Mouse (Mus musculus) hindbrain, embryonic 13.5 days (tissue): ENCODE measurements around the gene Tsc1. TPM values are rescaled to one million over a fixed set of nuclear protein-coding genes. Genes with fewer than 3 reads are reported as not detected.

Source experiments
- ATAC-seq: fragments of 200-750 bp; cut with Nextera tagmentation; 2 replicates; pipeline ENCODE4 v1.8.0; 2017; ENCODE audit warnings: moderate TSS enrichment; ENCODE audit not compliant: low FRiP score
- H3K27ac ChIP-seq: fragments of 300-500 bp; sonication (generic); 2 replicates; pipeline ENCODE4 v1.5.1; 2015; ENCODE audit warnings: inconsistent platforms, mild to moderate bottlenecking, moderate library complexity
- H3K27me3 ChIP-seq: fragments of 300-500 bp; sonication (generic); 2 replicates; pipeline ENCODE4 v1.6.1; 2015; ENCODE audit warnings: mild to moderate bottlenecking, inconsistent platforms
- H3K36me3 ChIP-seq: fragments of 300-500 bp; sonication (generic); 2 replicates; pipeline ENCODE4 v1.6.1; 2015; ENCODE audit warnings: mild to moderate bottlenecking, inconsistent platforms
- H3K4me1 ChIP-seq: fragments of 300-500 bp; sonication (generic); replicated peaks from 2 replicates; pipeline ENCODE4 v1.6.1; 2015; ENCODE audit warnings: inconsistent platforms
- H3K4me2 ChIP-seq: fragments of 300-500 bp; sonication (generic); 2 replicates; pipeline ENCODE4 v1.6.1; 2015; ENCODE audit warnings: inconsistent platforms, mild to moderate bottlenecking, moderate library complexity
- H3K4me3 ChIP-seq: fragments of 300-500 bp; sonication (generic); 2 replicates; pipeline ENCODE4 v1.5.1; 2015; ENCODE audit warnings: mild to moderate bottlenecking, inconsistent platforms
- H3K9ac ChIP-seq: fragments of 300-500 bp; sonication (generic); 2 replicates; pipeline ENCODE4 v1.6.1; 2015; ENCODE audit warnings: mild to moderate bottlenecking, inconsistent platforms
- H3K9me3 ChIP-seq: fragments of 300-500 bp; sonication (generic); 2 replicates; pipeline ENCODE4 v1.6.1; 2016; ENCODE audit warnings: inconsistent platforms
- WGBS: fragments of 180-500 bp; shearing (Covaris S2); methylation state at CpG from one replicate; pipeline ENCODE4 v1.1.7; 2015; 5-methylcytosine and 5-hydroxymethylcytosine counted together
- polyA plus RNA-seq: library from polyadenylated mRNA; unstranded; fragments of >200 nt; fragmentation: Nextera tagmentation; extraction: Ambion mirVana; gene quantifications from 2 replicates; pipeline ENCODE4 v1.2.1, GENCODE M21; 2015

Gene Tsc1
- polyA plus RNA-seq, 1 experiment from 2014 or later = 33.9 TPM

- no peaks in the 10 kb centered on the region for H3K4me1 ChIP-seq
- no peaks in the 10 kb centered on the region for H3K9me3 ChIP-seq
- H3K36me3 ChIP-seq = peaks cover 99% of the 10 kb centered on the region
- H3K27ac ChIP-seq = no peak overlapping the region
- ATAC-seq = no peak
- no peak overlapping the region for H3K4me2 ChIP-seq
- no peak overlapping the region for H3K4me3 ChIP-seq
- H3K9ac ChIP-seq = no peak overlapping the region
- H3K27me3 ChIP-seq = no peaks in the 10 kb centered on the region
- 92% methylated on average over 3 of the region's 3 CpGs for WGBS
Measured at GRCm38 (mm10) chr2:28665818-28666217, 24.8 kb downstream of the Tsc1 start.

- ATAC-seq = no peak
- Histone ChIP-seq H3K9ac (no peak overlapping the region), H3K4me2 (no peak overlapping the region), H3K4me1 (no peaks in the 10 kb centered on the region), H3K4me3 (no peak overlapping the region), H3K9me3 (no peaks in the 10 kb centered on the region), H3K27me3 (no peaks in the 10 kb centered on the region), H3K36me3 (peaks cover 97% of the 10 kb centered on the region), H3K27ac (no peak overlapping the region)
- 94% methylated on average over 2 of the region's 2 CpGs for WGBS
Measured at GRCm38 (mm10) chr2:28671438-28671837, 30.4 kb downstream of the Tsc1 start.

DNA sequence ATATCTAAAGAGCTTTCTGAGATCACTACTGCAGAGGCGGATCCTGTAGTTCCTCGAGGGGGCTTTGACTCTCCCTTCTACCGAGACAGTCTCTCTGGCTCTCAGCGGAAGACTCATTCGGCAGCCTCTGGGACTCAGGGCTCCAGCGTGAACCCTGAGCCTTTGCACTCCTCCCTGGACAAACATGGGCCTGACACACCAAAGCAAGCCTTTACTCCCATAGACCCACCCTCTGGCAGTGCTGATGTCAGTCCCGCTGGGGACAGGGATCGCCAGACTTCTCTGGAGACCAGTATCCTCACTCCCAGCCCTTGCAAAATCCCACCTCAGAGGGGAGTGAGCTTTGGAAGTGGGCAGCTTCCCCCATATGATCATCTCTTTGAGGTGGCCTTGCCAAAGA is 35.0 kb downstream of the Tsc1 start:
- Histone ChIP-seq H3K4me3 (no peak overlapping the region), H3K27ac (no peak overlapping the region)
- WGBS = 94% methylated on average over 8 of the region's 8 CpGs

DNA sequence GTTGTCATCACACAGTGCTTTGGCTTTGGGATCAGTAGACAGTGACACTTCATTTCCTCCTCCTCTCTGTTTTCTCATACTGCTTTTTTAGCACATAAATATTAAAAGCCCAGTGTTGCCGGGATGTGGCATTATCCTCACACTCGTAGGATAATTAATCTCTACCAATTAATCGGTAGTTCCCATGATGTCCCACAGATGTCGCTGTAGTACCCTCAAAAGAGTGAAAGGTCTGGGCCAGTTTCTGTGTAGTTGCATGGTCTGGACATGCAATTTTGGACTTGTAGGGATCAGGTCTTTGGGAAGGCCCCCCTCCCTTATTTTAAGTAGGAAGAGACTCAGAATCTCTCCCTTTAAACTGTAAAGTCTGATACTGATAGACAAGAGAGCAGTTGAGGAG is 39.7 kb downstream of the Tsc1 start:
- no peak overlapping the region for H3K27ac ChIP-seq
- ATAC-seq = no peak
- H3K9ac ChIP-seq = no peak overlapping the region
- H3K4me2 ChIP-seq = no peak overlapping the region
- no peaks in the 10 kb centered on the region for H3K9me3 ChIP-seq
- no peaks in the 10 kb centered on the region for H3K27me3 ChIP-seq
- H3K36me3 ChIP-seq = peaks cover 97% of the 10 kb centered on the region
- H3K4me1 ChIP-seq = 0 out of 2 replicates have a peak, but pooled peaks cover 4% of the 10 kb centered on the region
- no peak overlapping the region for H3K4me3 ChIP-seq
- WGBS = 27% methylated on average over 4 of the region's 4 CpGs

More for the DNA sequence above, 35.0 kb downstream of the Tsc1 start:
- H3K9me3 ChIP-seq = no peaks in the 10 kb centered on the region
- peaks cover 94% of the 10 kb centered on the region for H3K36me3 ChIP-seq
- H3K27me3 ChIP-seq = no peaks in the 10 kb centered on the region
- no peak overlapping the region for H3K4me2 ChIP-seq
- H3K9ac ChIP-seq = no peak overlapping the region
- H3K4me1 ChIP-seq = no peaks in the 10 kb centered on the region
- ATAC-seq = no peak

- WGBS = 85% methylated on average over 4 of the region's 4 CpGs
- Histone ChIP-seq H3K9ac (no peak overlapping the region), H3K4me2 (no peak overlapping the region), H3K4me3 (no peak overlapping the region), H3K9me3 (no peaks in the 10 kb centered on the region), H3K36me3 (peaks cover 97% of the 10 kb centered on the region), H3K27me3 (no peaks in the 10 kb centered on the region), H3K4me1 (0 out of 2 replicates have a peak, but pooled peaks cover 4% of the 10 kb centered on the region), H3K27ac (no peak overlapping the region)
- ATAC-seq = no peak
Measured at GRCm38 (mm10) chr2:28681718-28682117, 40.7 kb downstream of the Tsc1 start.

DNA sequence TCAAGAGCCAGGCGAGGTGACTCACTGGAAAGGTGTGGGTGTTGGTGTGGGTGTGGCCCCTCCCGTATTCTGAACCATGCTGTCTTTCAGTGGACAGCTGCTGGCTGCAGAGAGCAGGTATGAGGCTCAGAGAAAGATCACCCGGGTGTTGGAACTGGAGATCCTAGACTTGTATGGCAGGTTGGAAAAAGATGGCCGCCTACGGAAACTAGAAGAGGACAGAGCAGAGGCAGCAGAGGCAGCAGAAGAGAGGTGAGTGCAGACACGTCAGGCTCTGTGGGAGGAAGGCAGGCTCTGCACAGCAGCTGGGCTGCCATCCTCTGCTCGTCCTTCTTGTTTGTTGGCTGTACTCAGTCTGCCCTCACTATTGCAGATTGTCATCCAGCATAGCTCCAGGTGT is 44.9 kb downstream of the Tsc1 start:
- Histone ChIP-seq H3K9me3 (no peaks in the 10 kb centered on the region), H3K4me3 (no peak overlapping the region), H3K36me3 (peaks cover 87% of the 10 kb centered on the region), H3K9ac (no peak overlapping the region), H3K27me3 (no peaks in the 10 kb centered on the region), H3K4me1 (peaks cover 4% of the 10 kb centered on the region; the same call in 1 of the 2 replicates), H3K27ac (no peak overlapping the region), H3K4me2 (no peak overlapping the region)
- 92% methylated on average over 7 of the region's 7 CpGs for WGBS
- ATAC-seq = no peak

DNA sequence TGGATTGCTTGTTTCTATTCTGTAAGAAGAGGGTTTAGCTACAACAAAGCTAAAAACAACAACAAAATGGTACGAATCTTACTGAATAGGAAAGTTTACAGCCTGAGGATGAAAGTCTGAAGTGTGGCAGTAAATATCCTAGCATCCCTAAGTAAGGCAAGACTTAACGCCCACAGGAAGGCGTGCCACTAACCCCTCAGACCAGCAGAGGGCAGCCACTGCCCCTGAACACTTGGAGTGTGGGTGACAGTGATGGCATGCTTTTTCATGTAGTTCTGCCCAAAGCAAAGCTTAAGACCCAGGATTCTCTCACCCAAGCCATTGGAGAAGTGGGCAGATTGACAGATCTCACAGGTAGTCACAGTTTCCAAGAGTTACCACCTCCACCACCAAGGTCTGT is 47.4 kb downstream of the Tsc1 start:
- no peaks in the 10 kb centered on the region for H3K9me3 ChIP-seq
- no peak overlapping the region for H3K27ac ChIP-seq
- H3K36me3 ChIP-seq = peaks cover 65% of the 10 kb centered on the region
- H3K27me3 ChIP-seq = no peaks in the 10 kb centered on the region
- ATAC-seq = no peak
- H3K4me3 ChIP-seq = no peak overlapping the region
- no peaks in the 10 kb centered on the region; the same call in 1 of the 2 replicates for H3K4me1 ChIP-seq
- H3K9ac ChIP-seq = no peak overlapping the region
- no peak overlapping the region for H3K4me2 ChIP-seq
- 52% methylated on average over 3 of the region's 3 CpGs for WGBS

DNA sequence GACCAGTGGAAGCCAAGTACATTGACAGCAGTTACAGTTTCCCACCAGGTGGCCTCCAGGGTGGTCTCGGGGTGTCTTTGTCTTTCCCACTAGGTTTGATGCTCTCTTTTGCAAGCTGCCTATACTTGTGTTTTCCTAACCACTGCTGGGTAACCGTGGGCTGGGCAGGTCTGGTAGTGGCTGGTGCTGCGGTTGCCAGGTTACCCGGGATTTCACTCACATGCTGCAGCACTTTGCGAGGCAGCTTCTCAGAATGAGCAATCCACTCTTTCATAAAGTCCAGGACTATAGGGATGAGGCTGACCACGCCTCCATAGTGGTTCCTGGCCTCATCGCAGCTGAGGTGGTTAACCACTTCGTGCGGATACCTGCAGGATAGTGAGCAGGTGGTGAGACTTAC is 51.7 kb downstream of the Tsc1 start:
- no peak overlapping the region for H3K4me3 ChIP-seq
- WGBS = 67% methylated on average over 9 of the region's 9 CpGs
- H3K9ac ChIP-seq = no peak overlapping the region
- H3K4me1 ChIP-seq = no peaks in the 10 kb centered on the region; the same call in 1 of the 2 replicates
- H3K9me3 ChIP-seq = no peaks in the 10 kb centered on the region
- H3K27me3 ChIP-seq = no peaks in the 10 kb centered on the region
- no peak overlapping the region for H3K27ac ChIP-seq
- peaks cover 22% of the 10 kb centered on the region for H3K36me3 ChIP-seq
- no peak overlapping the region for H3K4me2 ChIP-seq
- no peak for ATAC-seq

GRCm38 (mm10) chr2:28698566-28698965 is 57.5 kb downstream of the Tsc1 start:
- H3K4me3 ChIP-seq = no peak overlapping the region
- H3K9ac ChIP-seq = no peak overlapping the region
- no peaks in the 10 kb centered on the region for H3K9me3 ChIP-seq
- H3K4me1 ChIP-seq = peaks cover 22% of the 10 kb centered on the region
- H3K27me3 ChIP-seq = peaks cover 23% of the 10 kb centered on the region
- ATAC-seq = no peak
- no peak overlapping the region for H3K27ac ChIP-seq
- 76% methylated on average over 5 of the region's 5 CpGs for WGBS
- no peaks in the 10 kb centered on the region for H3K36me3 ChIP-seq
- peak overlapping the region; percentile 93; the same call in 1 of the 2 replicates for H3K4me2 ChIP-seq

- Histone ChIP-seq H3K9me3 (no peaks in the 10 kb centered on the region), H3K36me3 (no peaks in the 10 kb centered on the region), H3K4me3 (peak within 1 kb of the TSS; percentile 65), H3K9ac (peak within 1 kb of the TSS; percentile 77), H3K27me3 (peaks cover 23% of the 10 kb centered on the region), H3K27ac (peak within 1 kb of the TSS; percentile 74), H3K4me2 (peak within 1 kb of the TSS; percentile 93), H3K4me1 (peaks cover 22% of the 10 kb centered on the region)
- WGBS = 1% methylated on average over 53 of the region's 53 CpGs
- peak; percentile 89 for ATAC-seq
Measured at GRCm38 (mm10) chr2:28699361-28700335, 58.6 kb downstream of the Tsc1 start, which contains the start of the genes Spaca9 and Ak8. Spaca9 (minus strand) TSS chr2:28699727. Ak8 (plus strand) TSS chr2:28700164.

DNA sequence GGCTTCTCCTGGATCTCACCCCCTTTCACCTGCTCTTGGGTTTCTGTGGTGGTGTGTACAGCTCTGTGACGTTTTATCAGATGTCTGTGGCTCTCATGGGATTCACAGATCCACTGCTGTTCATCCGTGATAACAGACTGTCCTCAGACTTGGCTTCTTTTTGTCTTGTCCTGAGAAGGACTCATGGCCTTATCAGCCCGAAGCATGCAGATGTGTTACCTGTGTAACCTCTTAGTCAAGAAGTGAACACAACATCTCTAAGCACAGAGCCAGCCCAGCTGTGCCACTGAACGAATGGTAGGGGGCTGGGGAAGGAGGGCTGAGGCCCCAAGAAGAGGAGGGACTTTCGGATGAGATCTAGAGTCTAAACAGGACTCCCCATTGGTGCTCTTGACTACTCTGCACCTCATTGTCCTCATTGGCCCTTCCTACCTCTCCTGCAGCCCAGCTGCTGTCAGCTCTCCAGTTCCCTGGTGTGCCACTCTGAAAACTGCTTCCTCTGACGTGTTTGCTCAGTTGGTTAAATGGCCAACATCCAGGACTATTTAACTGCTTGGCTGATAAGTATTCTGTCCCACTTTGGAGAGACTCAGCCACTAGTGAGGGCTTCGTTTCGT is 60.7 kb downstream of the Tsc1 start:
- no peaks in the 10 kb centered on the region for H3K9me3 ChIP-seq
- H3K4me1 ChIP-seq = peaks cover 22% of the 10 kb centered on the region
- H3K4me2 ChIP-seq = no peak overlapping the region
- no peak overlapping the region for H3K4me3 ChIP-seq
- no peak overlapping the region for H3K27ac ChIP-seq
- H3K36me3 ChIP-seq = no peaks in the 10 kb centered on the region
- no peak overlapping the region for H3K9ac ChIP-seq
- ATAC-seq = no peak
- WGBS = 75% methylated on average over 8 of the region's 8 CpGs
- peaks cover 23% of the 10 kb centered on the region for H3K27me3 ChIP-seq

DNA sequence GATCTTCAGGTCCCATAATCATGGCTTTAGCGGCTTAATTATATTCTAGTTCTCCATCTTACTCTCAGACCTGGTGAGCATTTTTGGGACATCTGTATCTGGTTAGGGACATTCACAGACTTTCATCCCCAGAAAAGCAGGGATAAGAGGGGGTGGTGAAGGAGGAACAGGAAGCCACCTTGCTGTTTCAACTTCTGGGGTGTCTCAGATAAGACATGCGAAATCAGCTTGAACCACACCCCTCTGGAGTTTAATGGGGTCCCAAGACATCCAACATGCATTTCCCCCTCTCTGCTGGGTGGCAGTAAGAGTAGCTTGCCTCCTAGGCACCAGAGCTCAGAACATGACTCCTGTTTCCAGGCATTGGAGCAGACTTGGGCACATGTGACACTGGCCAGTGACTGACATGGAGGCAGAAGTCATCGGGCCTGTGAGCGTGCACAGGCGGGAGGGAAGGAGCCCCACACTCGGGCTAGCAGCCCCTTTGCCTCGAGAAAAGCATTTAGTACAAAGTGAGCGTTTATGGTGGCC is 65.1 kb downstream of the Tsc1 start:
- 71% methylated on average over 8 of the region's 8 CpGs for WGBS

More for the DNA sequence above, 65.1 kb downstream of the Tsc1 start:
- H3K4me1 ChIP-seq = peaks cover 16% of the 10 kb centered on the region; the same call in 1 of the 2 replicates
- H3K27ac ChIP-seq = no peak overlapping the region
- no peak overlapping the region for H3K9ac ChIP-seq
- H3K4me2 ChIP-seq = no peak overlapping the region
- no peaks in the 10 kb centered on the region for H3K9me3 ChIP-seq
- H3K27me3 ChIP-seq = peaks cover 6% of the 10 kb centered on the region; the same call in 1 of the 2 replicates
- H3K4me3 ChIP-seq = no peak overlapping the region
- no peaks in the 10 kb centered on the region for H3K36me3 ChIP-seq
- ATAC-seq = no peak
